Mouse (Mus musculus) bone marrow macrophage, adult 2 months (primary cell): Measurements from ENCODE around the gene Grik4.

Experiments used
- CTCF ChIP-seq: IDR thresholded peaks from 2 replicates; pipeline ENCODE4 v1.5.1; 2012; ENCODE audit warnings: low read depth, mild to moderate bottlenecking, low read length, moderate library complexity
- POLR2A ChIP-seq: IDR thresholded peaks from 2 replicates; pipeline ENCODE4 v1.6.1; 2012; ENCODE audit warnings: mild to moderate bottlenecking, low read depth, low read length, borderline replicate concordance

DNA sequence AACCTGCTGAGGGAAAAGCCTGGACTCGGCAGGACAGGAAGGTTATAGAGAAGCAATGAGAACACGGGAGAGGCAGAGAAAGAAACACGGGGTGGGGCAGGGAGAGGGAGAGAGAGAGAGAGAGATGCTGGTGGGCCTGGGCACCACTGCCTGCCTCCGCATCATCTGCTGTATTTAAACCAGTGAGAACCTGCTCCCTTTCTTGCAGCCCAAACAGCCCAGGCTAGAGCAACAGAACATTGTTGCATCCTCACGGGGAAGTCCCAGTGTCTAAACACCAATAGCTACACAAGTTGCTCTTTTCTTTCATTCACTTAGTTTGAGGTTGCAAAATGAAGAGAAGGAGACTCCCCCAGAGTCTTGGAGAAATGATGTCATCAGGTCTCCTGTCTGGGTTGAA lies 258.2 kb downstream of the Grik4 start:
- TF ChIP-seq POLR2A: no peak
- TF ChIP-seq CTCF: no peak
